Mouse (Mus musculus): ENCODE measurements around the gene Mmp2. TPM values are rescaled to one million over a fixed set of nuclear protein-coding genes. Genes with fewer than 3 reads are reported as not detected.
A peak's percentile ranks its signal among the peaks of the same experiment; 100 is the strongest.

Mmp2 gene
- polyA plus RNA-seq, 1 experiment: 2.8 TPM

- DNase-seq (ENCODE audit: extremely low spot score in 1 of 2, low spot score in 1 of 2): no peak
These were observed 8.8 kb downstream of the Mmp2 start for GRCm38 (mm10) chr8:92835901-92836300.

- DNase-seq (ENCODE audit: extremely low spot score in 1 of 2, low spot score in 1 of 2): no peak
These were observed 11.5 kb downstream of the Mmp2 start for GRCm38 (mm10) chr8:92838616-92839015.

GRCm38 (mm10) chr8:92839161-92839560 is 12.1 kb downstream of the Mmp2 start:
- DNase-seq (ENCODE audit: extremely low spot score in 1 of 2, low spot score in 1 of 2): no peak

- DNase-seq (ENCODE audit: extremely low spot score in 1 of 2, low spot score in 1 of 2): no peak
These were observed 12.8 kb downstream of the Mmp2 start for GRCm38 (mm10) chr8:92839876-92840275.

GRCm38 (mm10) chr8:92846684-92847083 is 19.6 kb downstream of the Mmp2 start:
- peak in 1 of 2 experiments; percentile 46 for DNase-seq (ENCODE audit: extremely low spot score in 1 of 2, low spot score in 1 of 2)

- no peak for DNase-seq (ENCODE audit: extremely low spot score in 1 of 2, low spot score in 1 of 2)
These were observed 20.2 kb downstream of the Mmp2 start for GRCm38 (mm10) chr8:92847299-92847698.

- no peak for DNase-seq (ENCODE audit: extremely low spot score in 1 of 2, low spot score in 1 of 2)
These were observed 22.2 kb downstream of the Mmp2 start for GRCm38 (mm10) chr8:92849261-92849660.

GRCm38 (mm10) chr8:92850239-92850638 is 23.1 kb downstream of the Mmp2 start:
- DNase-seq (ENCODE audit: extremely low spot score in 1 of 2, low spot score in 1 of 2): peak; percentile 71 to 84

GRCm38 (mm10) chr8:92851381-92851780 is 24.3 kb downstream of the Mmp2 start:
- DNase-seq (ENCODE audit: extremely low spot score in 1 of 2, low spot score in 1 of 2): no peak

GRCm38 (mm10) chr8:92853188-92853983 is 26.3 kb downstream of the Mmp2 start:
- DNase-seq (ENCODE audit: extremely low spot score in 1 of 2, low spot score in 1 of 2): no peak

- no peak for DNase-seq (ENCODE audit: extremely low spot score in 1 of 2, low spot score in 1 of 2)
These were observed 27.6 kb downstream of the Mmp2 start for GRCm38 (mm10) chr8:92854673-92855072.

- peak; percentile 48 to 88 for DNase-seq (ENCODE audit: extremely low spot score in 1 of 2, low spot score in 1 of 2)
These were observed 28.2 kb downstream of the Mmp2 start, which contains the start of gene Lpcat2 for GRCm38 (mm10) chr8:92855171-92855894. Gene Lpcat2 (plus strand): TSS chr8:92855339.

- DNase-seq (ENCODE audit: extremely low spot score in 1 of 2, low spot score in 1 of 2): no peak
These were observed 29.3 kb downstream of the Mmp2 start for GRCm38 (mm10) chr8:92856273-92856986.

- DNase-seq (ENCODE audit: extremely low spot score in 1 of 2, low spot score in 1 of 2): no peak
These were observed 31.5 kb downstream of the Mmp2 start for GRCm38 (mm10) chr8:92858475-92859182.

DNA sequence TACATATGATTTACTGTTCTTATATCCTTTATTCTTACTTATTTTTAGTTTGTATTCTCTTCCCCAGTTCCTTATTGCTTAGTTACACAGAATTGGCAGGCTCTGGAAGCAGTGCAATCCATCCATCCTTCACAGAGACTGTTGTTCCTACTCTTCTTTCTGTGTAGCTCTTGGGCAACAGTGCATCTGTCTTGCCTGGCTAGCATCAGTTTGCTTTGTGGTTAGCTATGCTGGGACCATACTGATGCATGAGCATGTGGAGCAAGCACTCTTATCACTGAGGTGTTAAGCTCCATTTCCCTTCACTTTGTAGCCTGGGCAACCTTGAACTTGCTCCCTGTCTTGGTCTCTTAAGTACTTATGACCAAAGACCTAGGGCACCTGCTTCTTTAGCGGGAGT is 34.9 kb downstream of the Mmp2 start:
- DNase-seq (ENCODE audit: extremely low spot score in 1 of 2, low spot score in 1 of 2): no peak

DNA sequence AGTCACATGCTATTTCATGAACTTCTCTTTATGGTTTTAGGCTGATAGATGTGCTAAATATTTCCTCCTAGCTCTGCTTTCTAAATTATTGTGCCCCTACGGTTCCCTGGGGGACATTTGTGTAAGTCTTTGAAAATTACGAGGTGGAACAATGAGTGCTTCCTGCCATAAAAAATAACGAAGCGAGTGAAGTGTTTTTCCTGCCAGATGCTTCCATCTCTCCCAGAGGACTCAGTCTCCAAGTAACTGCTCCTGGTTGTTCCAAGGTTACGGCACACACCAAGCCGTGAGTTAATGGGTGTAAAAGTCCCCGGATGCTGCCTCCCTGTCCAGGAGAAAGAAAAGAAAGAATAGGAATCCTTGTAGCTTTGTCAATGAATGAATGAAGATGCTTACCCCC is 43.2 kb downstream of the Mmp2 start:
- DNase-seq (ENCODE audit: extremely low spot score in 1 of 2, low spot score in 1 of 2): no peak

- no peak for DNase-seq (ENCODE audit: extremely low spot score in 1 of 2, low spot score in 1 of 2)
These were observed 45.1 kb downstream of the Mmp2 start for GRCm38 (mm10) chr8:92872063-92872759.

GRCm38 (mm10) chr8:92875795-92876194 is 48.7 kb downstream of the Mmp2 start:
- peak in 1 of 2 experiments; percentile 10 for DNase-seq (ENCODE audit: extremely low spot score in 1 of 2, low spot score in 1 of 2)

- DNase-seq (ENCODE audit: extremely low spot score in 1 of 2, low spot score in 1 of 2): no peak
These were observed 54.2 kb downstream of the Mmp2 start for GRCm38 (mm10) chr8:92881247-92881646.

DNA sequence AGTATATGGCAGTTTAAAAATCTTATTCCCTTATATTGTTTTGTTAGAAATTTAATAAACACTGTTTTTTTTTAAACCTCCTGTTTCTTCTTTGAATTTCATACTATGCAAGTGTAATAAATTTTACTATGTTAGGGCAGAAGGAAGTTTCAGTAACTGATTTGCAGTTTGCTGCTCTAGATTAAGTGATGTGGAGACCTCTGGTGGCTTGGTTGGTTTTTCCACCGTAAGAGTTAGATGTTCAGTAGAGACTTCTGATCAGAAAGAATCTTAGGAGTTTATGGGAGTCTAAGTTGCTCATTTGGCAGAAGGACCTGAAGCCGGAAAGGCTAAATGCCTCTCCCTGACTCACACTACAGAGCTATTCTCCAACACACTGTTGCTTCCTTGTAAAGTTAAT is 56.7 kb downstream of the Mmp2 start:
- DNase-seq (ENCODE audit: extremely low spot score in 1 of 2, low spot score in 1 of 2): peak in 1 of 2 experiments; percentile 54

Measured in frontal cortex, adult 2 months (tissue).